ENCODE assay signal across 8 mouse cellular contexts in the genomic region with DNA sequence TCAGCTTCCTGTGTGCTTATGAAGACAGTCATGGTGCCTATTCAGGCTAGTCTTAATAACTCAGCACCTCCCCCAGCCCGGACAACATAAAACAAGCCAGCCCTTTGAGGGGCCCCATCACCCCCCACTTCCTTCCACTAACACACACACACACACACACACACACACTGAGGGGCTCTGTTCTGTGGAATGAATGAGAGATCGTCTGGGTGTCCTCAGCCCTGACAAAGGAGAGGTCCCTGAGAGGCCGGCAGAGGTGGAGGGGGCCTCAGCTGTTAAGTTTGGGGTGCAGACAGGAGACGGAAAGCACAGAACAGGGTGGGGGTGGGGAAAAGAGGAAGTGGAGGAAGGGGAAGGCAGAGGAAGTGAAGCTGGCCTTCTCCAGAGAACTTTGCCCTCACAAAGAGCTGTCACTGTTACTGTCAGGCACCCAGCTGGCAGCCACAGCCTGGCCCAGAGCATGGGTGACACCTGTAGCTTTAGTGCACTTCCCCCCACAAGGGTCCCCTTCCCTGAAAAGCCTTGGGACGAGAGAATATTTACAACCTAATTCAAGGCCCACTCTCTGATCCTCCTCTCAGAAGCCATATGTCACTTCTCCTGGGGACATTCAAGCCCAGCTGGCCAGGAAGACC. TPM values are rescaled to one million over a fixed set of nuclear protein-coding genes. Genes with fewer than 3 reads are reported as not detected.
DNase-seq lines count a peak whose midpoint lies in the region; ATAC-seq and TF ChIP-seq lines count a peak whose summit lies in the region.

No protein-coding gene starts in this region.

- no peak for TF ChIP-seq CTCF in lung, postnatal 0 days (IDR thresholded peaks at IDR 0.05)

- H3K27ac ChIP-seq in forebrain, embryonic 13.5 days = peak overlapping the region; percentile 40; the same call in 1 of the 2 replicates
- peak overlapping the region; percentile 100 for H3K27ac ChIP-seq in lung, postnatal 0 days (ENCODE audit: low read length)

- no peak for TF ChIP-seq EP300 in lung, postnatal 0 days (IDR thresholded peaks at IDR 0.05)

- peak; percentile 29 to 59 for DNase-seq in left cerebral cortex, postnatal 10 days (ENCODE audit: extremely low spot score in 1 of 2, low spot score in 2 of 2)
- no peak for DNase-seq in left cerebral cortex, postnatal 4 days
- DNase-seq in kidney, adult 18-20 months = peak; percentile 24
- DNase-seq in lung, postnatal 0 days (ENCODE audit: low spot score) = peak; percentile 69
- peak; percentile 28 to 53 for DNase-seq in spleen, postnatal 14 days (ENCODE audit: low spot score in 2 of 2)
- no peak for DNase-seq in ovary, postnatal 36 days (ENCODE audit: low spot score)
- DNase-seq in MN1 (ENCODE audit: low spot score) = no peak

- peak overlapping the region; percentile 34; the same call in 1 of the 2 replicates for H3K9ac ChIP-seq in forebrain, embryonic 13.5 days
- H3K9ac ChIP-seq in lung, postnatal 0 days (replicated peaks; ENCODE audit: low read depth) = peak overlapping the region; percentile 9

- peaks cover 40% of the 10 kb centered on the region for H3K4me1 ChIP-seq in forebrain, embryonic 13.5 days
- H3K4me1 ChIP-seq in lung, postnatal 0 days (ENCODE audit: insufficient read depth, low read depth, low read length) = peaks cover 34% of the 10 kb centered on the region

- H3K4me3 ChIP-seq in forebrain, embryonic 13.5 days = no peak overlapping the region
- H3K4me3 ChIP-seq in lung, postnatal 0 days (ENCODE audit: low read depth, low read length) = no peak overlapping the region

- no peak for ATAC-seq in forebrain, embryonic 13.5 days
- no peak for ATAC-seq in lung, postnatal 0 days

- H3K27me3 ChIP-seq in forebrain, embryonic 13.5 days = no peaks in the 10 kb centered on the region
- H3K27me3 ChIP-seq in lung, postnatal 0 days (replicated peaks; ENCODE audit: insufficient read depth, low read length) = no peaks in the 10 kb centered on the region

- 39% methylated on average over 5 of the region's 5 CpGs for WGBS in forebrain, embryonic 13.5 days
- 8% methylated on average over 5 of the region's 5 CpGs for WGBS in lung, postnatal 0 days

- H3K4me2 ChIP-seq in forebrain, embryonic 13.5 days = no peak overlapping the region
- peak overlapping the region; percentile 80 for H3K4me2 ChIP-seq in lung, postnatal 0 days (replicated peaks; ENCODE audit: low read depth, low read length)

- intact Hi-C loops in left cerebral cortex, postnatal 10 days (cut with DNase I) = loop anchor here (5.0 kb wide), 2 partner anchors 53 to 92 kb away; a partner anchor contains a TSS
- intact Hi-C loops in left cerebral cortex, postnatal 4 days (cut with DNase I) = no loop called here

- peaks cover 16% of the 10 kb centered on the region for H3K36me3 ChIP-seq in forebrain, embryonic 13.5 days (ENCODE audit: poor library complexity, severe bottlenecking)
- H3K36me3 ChIP-seq in lung, postnatal 0 days (ENCODE audit: insufficient read depth, low read length) = peaks cover 16% of the 10 kb centered on the region

- no peaks in the 10 kb centered on the region for H3K9me3 ChIP-seq in forebrain, embryonic 13.5 days (replicated peaks)
- H3K9me3 ChIP-seq in lung, postnatal 0 days (ENCODE audit: low read length) = no peaks in the 10 kb centered on the region

RNA-seq across cellular contexts. Expression of a gene that starts 2.5 kb away (rescaled TPM):
- 1,000 to 10,000 TPM; 3,611 to 3,673 TPM for total RNA-seq in left cerebral cortex, postnatal 10 days (2021)
- total RNA-seq in left cerebral cortex, postnatal 4 days (2021) = 1,000 to 10,000 TPM; 5,289 to 5,459 TPM
- 15,903 and 18,325 TPM in 2 replicates for polyA plus RNA-seq in forebrain, embryonic 13.5 days (2015; fragmentation: Nextera tagmentation; extraction: Ambion mirVana)
- 18,716 and 19,008 TPM in 2 replicates for polyA plus RNA-seq in lung, postnatal 0 days (2015; fragmentation: Nextera tagmentation; extraction: Ambion mirVana)

RNA-seq across cellular contexts. Expression of a gene that starts 13.8 kb away (rescaled TPM):
- 10 to 100 TPM; 32.3 to 34.8 TPM for total RNA-seq in left cerebral cortex, postnatal 10 days (2021)
- total RNA-seq in left cerebral cortex, postnatal 4 days (2021) = 10 to 100 TPM; 34.6 to 35.8 TPM
- 30.7 and 35.1 TPM in 2 replicates for polyA plus RNA-seq in forebrain, embryonic 13.5 days (2015; fragmentation: Nextera tagmentation; extraction: Ambion mirVana)
- polyA plus RNA-seq in lung, postnatal 0 days (2015; fragmentation: Nextera tagmentation; extraction: Ambion mirVana) = 6.3 and 7.9 TPM in 2 replicates

RNA-seq across cellular contexts. Expression of a gene that starts 51.1 kb away (rescaled TPM):
- 100 to 1,000 TPM; 442 to 448 TPM for total RNA-seq in left cerebral cortex, postnatal 10 days (2021)
- 100 to 1,000 TPM; 530 to 553 TPM for total RNA-seq in left cerebral cortex, postnatal 4 days (2021)
- polyA plus RNA-seq in forebrain, embryonic 13.5 days (2015; fragmentation: Nextera tagmentation; extraction: Ambion mirVana) = 521 and 522 TPM in 2 replicates
- 69.1 and 81.4 TPM in 2 replicates for polyA plus RNA-seq in lung, postnatal 0 days (2015; fragmentation: Nextera tagmentation; extraction: Ambion mirVana)

Comparison
In these comparisons a context has a peak if more than half of its experiments do, and no peak if none do; other contexts are left out.
1. DNase-seq: peak in left cerebral cortex, postnatal 10 days (2 of 2), kidney, adult 18-20 months (single experiment), lung, postnatal 0 days (single experiment) and spleen, postnatal 14 days (2 of 2); none in left cerebral cortex, postnatal 4 days (single experiment), ovary, postnatal 36 days (single experiment) and MN1 (single experiment).